Mouse (Mus musculus) urinary bladder, adult 2 months (tissue): Measurements from ENCODE around the gene Cd79a. TPM values are rescaled to one million over a fixed set of nuclear protein-coding genes. Genes with fewer than 3 reads are reported as not detected.

Experiments
- DNase-seq: peaks from one replicate; pipeline ENCODE4 v3.0.0; 2022; ENCODE audit warnings: low spot score
- polyA plus RNA-seq: library from polyadenylated mRNA; depleted of rRNA; stranded (reverse); fragments of >200 nt; gene quantifications from 2 replicates; pipeline ENCODE4 v1.2.3, GENCODE M21; 2012; rRNA removed

Gene Cd79a
- polyA plus RNA-seq: 0.65 and 0.74 TPM in 2 replicates

DNA sequence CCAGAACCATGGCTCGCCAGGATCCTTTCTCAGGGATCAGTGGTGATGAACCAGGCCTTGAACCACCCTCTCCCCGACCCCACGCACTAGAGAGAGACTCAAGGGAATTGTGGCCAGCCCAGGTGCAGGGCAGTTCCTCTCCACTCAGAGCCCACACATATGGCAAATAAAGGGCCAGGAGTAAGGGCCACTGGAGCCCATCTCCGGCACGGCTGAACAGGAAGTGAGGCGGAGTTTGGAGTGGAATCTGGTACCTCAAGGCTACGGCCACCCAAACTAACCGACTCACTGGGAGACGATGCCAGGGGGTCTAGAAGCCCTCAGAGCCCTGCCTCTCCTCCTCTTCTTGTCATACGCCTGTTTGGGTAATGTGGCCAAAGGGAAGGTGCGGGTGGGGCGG lies at the start of gene Cd79a:
TSS of gene Cd79a (plus strand) at position 158 of the 400 bp plus-strand sequence.
- no peak for DNase-seq

DNA sequence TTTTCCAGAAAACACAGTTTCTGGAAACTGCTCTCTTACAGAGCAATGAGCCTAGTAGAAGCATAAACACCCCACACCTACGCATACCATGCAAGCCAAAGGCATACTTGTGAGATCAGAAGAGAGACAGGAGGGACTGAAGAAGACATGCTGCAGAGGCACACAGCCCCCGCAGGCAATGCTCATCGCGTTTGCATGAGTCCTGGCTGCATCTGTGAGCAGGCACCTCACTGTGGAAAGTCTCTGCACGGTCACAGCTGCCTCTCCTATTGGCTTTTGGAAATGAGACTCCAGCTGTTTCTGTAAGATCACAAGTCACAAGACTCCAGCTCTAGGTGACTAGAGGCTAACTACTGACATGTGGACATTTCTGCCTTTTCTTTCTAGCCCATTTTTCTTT lies 47.0 kb upstream of the Cd79a start:
- DNase-seq: no peak

DNA sequence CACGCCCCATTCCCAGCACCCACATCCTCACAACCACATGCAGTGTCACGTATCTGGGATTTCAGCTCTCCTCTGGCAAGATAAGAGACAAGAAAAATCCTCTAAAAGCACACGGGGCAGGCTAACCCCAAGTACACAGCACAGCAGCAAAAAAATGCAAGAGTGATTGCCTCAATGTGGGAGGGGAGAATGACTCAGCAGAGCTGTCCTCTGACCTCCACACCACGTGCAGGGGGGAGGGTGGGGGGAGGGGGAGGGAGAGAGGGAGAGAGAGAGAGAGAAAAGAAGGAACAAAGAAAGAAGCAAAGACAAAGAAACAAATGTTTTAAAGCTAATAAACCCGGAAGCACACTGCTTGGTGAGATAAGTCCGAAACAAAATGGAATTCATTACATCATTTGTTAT lies 46.3 kb upstream of the Cd79a start:
- DNase-seq: no peak

DNA sequence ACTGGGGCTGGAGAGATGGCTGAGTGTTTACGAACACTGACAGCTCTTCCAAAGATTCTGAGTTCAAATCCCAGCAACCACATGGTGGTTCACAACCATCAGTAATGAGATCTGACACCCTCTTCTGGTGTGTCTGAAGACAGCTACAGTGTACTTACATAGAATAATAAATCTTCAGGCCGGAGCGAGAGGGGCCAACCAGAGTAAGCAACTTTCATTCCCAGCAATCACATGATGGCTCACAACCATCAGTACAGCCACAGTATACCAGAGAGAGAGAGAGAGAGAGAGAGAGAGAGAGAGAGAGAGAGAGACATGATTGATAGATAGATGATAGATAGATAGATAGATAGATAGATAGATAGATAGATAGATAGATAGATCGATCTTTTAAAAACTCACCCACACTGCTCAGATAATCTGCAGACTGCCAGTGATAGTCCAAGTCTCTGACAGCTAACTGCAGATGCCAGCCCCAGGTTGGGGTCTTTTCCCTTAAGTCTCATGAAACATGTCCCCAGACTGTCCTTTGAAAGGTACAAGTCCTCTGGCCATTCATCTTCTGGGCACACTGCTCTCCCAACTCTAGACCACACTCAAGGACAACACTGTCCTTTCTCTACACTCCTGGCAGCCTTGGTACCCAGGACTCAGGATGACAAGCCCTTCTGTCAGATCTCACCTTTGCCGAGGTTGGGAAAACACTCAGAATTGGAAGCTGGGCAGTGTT lies 45.4 kb upstream of the Cd79a start:
- DNase-seq: no peak

DNA sequence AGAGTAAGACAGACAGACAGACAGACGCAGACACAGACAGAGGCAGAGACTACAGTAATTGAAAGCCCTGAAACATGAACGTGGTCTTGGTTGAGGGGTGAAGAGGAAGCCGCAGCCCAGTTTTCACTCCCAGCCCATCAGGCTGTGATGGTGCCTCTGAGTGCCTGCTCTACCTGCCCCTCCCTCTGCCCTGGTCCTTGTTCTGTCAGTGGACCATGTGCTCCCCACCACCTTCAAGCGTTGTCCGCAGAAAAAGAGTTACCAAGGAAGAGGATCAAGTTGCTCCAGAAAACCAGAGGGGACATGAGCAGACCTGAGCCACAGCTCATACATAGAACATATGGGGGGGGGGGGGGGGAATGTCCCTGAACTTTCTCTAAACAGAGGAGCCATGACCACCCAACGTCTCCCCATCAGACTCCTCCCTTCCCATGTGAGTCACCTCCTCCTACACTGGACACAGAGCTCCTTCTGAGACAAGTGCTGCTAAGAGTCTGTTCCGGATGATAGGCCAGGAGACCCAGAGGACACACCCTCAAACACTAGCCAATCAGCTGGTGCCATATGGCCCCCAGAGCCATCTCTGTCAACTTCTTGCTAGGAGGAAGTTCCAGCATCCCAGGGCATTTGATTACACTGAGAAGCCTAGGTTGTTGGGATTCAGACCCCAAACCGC lies 44.5 kb upstream of the Cd79a start:
- DNase-seq: no peak

DNA sequence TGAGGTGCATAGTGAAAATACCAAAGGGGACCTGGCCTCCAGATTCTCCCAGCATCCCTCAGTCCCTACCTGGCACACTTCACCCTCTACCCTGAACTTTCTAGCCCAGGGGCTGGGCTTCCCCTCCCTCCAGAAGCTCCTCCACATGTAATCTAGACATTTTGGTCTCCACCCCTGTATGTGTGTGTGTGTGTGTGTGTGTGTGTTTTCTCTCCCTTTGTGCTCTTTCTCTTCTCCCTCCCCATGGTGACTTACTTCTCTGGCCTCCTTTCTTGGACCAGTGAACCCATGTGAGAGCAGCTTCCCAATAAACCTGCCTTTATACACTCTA lies 44.0 kb upstream of the Cd79a start:
- no peak for DNase-seq

DNA sequence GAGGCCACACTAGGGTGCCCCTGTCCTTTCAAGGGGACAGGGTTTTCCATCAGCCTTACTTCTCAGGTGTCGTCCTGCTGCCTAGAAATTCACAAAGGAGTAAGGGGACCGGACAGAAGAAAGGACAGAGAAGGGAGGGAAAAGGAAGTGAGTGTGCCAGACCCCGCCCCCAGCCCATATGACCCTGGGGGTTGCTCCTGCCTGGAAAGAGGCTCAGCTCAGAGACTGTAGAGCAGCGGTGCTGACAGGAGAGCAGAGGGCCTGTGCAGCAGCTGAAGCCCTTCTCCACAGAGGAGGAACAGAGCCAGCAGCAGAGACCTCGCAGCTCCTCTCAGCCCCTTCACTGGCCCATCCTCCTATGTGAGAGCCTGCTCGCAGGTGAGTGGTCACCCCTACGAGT lies 43.5 kb upstream of the Cd79a start:
- no peak for DNase-seq

DNA sequence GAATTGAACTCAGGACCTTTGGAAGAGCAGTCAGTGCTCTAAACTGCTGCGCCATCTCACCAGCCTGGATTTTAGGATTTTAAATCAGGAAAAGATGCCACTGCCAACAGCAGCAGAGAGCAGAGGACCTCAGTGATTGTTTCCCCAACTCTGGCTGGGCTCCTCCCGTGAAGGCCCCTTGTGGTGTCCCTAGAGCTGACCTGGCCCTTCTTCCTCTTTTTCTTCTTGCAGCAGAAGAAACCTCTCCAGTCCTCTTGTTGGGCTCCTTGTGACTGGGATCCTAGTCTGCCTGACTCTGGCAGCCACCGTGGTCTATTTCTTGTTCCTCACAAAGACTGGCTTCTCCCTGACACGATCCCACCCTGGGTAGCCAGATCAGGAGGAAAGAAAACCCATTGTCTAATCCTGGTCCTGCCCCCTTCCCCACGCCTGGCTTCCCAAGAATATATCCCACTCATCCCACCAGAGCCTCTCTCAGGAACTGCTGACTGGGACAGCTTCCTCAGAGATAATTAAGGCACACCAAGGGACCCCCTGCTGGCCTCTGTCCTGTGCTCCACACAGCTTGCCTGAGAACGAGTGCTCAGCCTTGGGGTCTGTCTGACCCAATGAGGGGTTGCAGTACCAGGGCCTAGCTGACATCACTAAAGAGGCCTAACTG lies 40.6 kb upstream of the Cd79a start:
- DNase-seq: no peak

DNA sequence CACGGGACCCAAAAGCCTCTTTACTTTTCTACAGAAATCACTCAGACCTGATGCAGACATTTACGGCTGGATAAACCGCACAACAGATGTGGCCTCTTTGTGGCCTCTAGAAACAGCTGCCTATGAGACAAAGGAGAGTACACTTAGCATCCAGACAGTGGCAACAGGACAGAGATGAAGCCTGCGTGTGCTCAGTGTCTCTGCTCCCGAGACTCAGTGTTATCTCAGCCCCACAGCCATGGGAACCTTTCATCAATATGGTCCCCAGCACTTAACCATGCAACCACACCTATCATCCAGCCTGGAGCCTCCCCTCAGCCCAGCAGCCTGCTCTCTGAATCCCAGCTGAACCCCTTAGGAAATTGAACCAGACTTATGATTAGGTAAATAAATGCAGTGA lies 37.9 kb upstream of the Cd79a start:
- no peak for DNase-seq

DNA sequence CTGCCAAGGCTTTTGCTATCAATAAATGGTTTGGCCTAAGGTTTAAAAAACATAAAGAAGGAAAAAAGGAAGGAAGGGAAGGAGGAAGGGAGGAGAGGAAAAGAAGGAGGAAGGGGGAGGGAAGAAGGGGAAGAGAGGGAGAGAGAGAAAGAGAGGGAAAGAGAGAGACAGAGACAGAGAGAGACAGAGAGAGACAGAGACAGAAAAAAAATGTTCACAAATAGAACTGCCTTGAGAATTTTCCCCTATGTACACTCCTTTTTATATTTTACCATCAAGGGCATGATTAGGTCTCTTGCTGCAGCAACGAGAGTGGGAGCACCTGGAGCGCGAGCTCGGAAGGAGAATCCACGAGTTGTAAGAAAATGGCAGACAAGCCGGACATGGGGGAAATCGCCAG lies 35.3 kb upstream of the Cd79a start, which contains the start of gene Gm9844:
TSS of gene Gm9844 (plus strand) at position 301 of the 400 bp plus-strand sequence.
- no peak for DNase-seq

DNA sequence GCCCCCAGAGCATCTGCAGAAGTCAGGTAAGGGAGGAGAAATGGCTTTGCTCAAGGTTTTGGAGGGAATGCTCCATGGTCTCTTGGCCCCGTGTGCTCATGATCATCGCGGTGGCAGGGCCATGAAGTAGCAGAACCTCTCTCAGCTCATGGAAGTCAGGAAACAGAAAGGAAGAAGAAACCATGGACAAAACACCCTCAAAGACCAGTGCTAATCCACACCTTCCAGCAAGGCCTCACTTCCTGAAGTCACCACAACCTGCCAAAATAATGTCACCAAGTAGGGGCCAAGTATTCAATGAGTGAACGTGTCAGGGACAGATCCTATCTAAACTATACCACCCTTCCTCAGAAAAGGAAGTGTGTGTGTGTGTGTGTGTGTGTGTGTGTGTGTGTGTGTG lies 34.3 kb upstream of the Cd79a start:
- DNase-seq: no peak

DNA sequence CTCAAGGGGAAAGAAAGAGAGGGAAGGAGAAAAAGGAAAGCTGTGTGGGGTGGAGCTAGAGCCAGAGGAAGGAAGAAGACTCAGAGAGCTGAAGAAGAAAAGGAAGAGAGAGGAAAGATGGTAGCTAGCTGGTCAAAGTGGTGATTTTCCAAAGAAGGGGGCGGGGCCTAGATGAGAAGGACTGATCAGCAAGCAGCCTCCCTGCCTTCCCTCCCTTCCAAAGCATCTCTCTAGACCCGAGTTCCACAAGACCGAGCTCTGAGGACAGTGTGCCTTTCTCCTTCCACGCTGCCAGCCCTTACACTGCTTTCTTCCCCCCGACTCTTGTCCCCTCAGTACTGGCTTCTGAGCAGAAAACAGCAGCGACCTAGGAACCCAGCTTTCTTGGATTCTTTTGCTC lies 33.0 kb upstream of the Cd79a start:
- DNase-seq: no peak

DNA sequence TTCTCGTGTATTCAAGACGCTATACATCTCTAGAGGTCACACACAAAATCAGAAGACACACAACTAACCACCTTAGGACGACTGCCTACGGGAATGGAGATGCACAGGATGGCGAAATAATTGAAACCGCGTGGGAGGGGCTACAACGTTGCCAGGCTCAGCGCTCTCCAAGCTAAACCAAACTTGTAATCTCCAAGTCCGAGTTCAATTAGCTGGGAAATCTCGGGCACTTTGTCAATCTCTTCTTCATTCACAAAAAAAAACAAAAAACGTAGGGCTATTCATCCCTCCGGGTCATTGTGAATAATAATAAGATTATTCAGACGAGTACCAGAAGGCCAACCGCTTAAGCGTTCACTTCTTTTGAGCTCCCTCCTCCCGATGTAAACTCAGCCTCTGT lies 28.1 kb upstream of the Cd79a start:
- DNase-seq: no peak

DNA sequence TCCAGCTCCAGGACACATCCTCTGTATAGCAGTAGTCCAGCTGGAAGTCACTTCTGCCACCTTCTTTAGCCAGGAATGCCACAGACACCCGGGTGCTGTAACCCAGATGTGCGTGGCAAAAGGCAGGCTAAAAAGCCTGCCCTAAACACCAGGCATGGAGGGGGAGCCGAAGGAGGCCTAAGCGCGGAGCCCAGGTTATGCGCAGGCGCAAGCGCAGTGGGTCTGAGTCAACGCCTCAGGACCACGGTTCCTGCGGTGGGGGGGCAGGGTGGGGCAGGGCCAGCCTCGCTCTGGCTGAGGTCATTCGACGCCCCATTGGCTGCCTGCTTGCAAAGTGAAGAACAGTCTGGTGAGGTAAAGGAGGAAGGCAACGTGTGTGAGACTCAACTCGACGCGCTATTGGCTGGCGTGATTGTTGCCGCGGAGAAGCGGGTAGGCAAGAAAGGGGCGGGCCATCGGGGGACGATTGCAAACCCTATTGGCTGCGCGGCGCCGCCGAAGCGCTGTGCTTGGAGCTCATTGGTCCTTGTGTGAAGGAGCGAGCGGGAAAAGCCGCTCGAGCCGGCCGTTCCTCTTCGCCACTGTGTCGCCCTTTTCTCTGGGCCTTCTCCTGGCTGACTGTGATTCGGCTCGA lies 27.5 kb upstream of the Cd79a start, which contains the start of the genes Lypd4 and Dmrtc2:
TSS of gene Lypd4 (minus strand) at position 410 of the 634 bp plus-strand sequence.
TSS of gene Dmrtc2 (plus strand) at position 526 of the 634 bp plus-strand sequence.
- DNase-seq: no peak

DNA sequence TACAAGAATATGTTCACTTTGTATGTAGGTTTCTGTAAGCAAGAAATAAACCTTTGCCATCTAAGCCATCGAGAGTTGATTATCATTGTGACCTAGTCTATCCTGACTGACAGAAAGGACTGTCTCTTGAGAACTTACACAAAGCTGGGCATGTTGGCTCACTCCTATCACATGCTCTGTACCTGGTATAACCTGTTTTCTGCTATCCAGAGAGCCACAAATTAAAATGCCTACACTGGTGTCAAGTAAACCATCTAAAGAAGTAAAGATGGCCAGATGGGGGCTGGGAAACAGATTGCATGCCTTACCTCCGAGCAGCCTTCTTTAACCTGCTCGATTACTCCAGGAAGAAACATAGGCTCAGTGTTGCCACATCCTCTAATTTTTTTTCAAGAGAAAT lies 19.6 kb upstream of the Cd79a start:
- DNase-seq: no peak

DNA sequence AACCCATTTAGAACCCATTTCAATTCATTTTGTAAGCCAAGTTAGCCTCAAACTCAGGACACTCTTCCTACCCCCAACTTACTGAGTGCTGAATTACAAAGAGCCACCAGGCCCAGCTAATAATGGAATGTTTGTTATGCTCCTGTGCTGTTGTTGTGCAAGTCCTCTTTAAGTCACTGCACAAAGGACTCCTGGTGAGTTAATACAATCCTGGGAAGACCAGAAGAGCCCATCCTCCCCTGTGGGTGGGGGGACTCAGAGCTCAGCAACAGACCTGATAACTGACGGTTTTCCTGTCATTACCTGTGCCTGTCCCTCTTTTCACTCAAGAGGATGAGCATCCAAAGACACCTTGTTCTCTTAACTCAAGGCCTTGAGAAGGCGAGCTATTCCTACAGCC lies 17.6 kb upstream of the Cd79a start:
- DNase-seq: no peak

DNA sequence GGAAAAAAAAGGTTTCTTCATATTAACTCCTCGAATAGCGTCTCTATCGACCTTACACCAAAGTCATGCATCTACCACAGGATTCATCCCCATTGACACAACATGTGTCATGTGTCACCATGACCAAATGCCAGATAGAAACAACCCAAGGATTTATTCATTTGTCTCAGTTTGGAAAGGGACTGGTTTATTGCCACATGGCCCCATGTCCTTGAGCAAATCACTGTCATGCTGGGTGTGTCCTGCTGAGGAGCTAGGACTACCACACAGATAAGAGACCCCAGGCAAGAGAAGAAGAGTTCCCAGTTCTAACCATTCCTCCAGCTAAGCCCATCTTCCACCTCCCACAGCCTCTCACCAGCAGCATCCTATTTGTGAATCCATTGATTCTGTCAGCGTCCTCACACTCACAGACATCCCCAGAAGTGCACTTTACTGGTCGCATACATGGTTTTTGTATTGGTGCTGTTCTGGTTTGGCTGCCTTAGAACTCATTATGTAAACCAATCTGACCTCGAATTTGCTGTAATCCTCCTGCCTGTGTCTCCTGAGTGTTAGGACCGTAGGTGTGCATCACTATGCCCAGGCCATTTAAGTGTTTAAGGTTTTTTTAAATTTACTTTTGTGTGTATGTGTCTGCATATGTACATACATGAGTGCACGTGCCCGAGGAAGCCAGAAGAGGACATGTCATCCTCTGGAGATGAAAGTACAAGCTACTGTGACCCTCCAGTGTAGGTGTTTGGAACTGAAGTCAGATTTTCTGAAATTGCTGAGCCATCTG lies 14.6 kb upstream of the Cd79a start:
- no peak for DNase-seq

DNA sequence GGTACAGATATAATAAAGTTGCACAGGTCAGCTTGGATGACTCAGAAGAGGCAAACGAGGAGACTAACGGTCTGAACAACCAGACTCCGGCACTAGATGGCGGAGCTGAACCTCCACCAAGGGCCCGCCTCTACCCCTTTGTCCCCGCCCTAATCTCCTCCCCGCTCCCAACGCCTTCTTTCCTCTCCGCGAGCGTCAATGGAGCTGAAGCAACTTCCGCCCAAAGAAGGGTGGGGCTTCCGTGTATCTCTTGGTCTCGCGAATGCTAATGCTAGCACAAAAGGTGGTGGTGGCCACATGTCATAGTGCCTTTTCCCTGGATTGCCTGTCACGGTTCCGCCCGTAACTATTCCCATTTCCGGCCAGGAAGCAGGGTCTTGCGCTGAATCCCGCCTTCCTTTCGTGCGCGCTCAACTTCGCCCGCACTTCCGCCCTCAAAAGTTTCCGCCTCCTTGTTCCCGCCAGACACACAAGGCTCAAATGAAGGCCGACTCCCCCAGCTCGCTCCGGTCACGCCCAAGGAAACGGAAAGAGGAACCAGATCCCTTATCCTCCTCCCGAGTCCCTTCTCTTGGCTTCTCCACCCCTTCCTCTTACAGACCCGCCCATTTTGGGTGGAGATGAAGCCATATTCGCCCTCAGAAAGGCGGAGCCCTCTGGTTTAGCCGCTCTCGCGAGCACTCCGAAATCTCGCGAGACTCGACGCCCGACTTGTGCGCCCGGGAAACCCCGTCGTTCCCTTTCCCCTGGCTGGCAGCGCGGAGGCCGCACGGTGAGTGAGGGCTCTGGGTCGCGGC lies 13.1 kb upstream of the Cd79a start, which contains the start of gene Rps19:
TSS of gene Rps19 (plus strand) at position 476 of the 797 bp plus-strand sequence.
- peak; percentile 98 for DNase-seq

DNA sequence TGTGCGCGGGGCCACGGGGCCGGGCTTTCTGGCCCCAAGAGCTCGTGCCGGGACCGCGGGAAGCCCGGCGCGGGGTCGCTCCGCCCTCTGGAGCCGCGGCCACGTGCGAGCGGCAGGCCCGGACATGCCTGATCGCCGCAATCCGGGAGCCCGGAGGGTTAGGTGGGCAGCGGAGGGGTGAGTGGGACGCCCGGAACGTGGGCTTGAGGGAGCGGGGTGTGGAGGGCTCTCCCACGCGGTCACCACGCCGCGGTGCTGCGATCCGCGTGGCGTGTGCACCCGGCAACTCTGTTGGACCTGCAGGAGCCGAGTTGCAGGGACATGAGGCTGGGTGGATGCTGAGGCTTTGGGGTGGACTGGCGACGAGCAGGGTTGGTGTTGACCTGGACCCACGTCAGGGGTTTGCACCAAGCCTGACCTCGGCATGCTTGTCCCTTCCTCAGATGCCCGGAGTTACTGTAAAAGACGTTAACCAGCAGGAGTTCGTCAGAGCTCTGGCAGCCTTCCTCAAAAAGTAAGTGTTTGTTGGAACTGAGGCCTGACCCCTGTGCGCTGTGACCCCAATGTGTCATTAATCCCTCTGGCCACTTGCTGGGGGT lies 12.4 kb upstream of the Cd79a start:
- no peak for DNase-seq
